In genomic region chr8:79623351-79623750, GRCm38 (mm10) we compare ENCODE assay signal across 14 mouse cellular contexts.
"Had no signal": no experiment of that assay in that cellular context is flagged by ENCODE, and none has a peak within 500 bp of the region (broad histone marks: within the 10 kb centered on the region; RNA-seq: fewer than 3 reads in every experiment).

No protein-coding gene starts in this region.

- H3K27me3 ChIP-seq: limb, embryonic 15.5 days; liver, embryonic 12.5 days; midbrain, embryonic 13.5 days; neural tube, embryonic 15.5 days had no signal

- DNase-seq: kidney, adult 8-10 months; kidney, postnatal 14 days; layer of hippocampus, adult 9-11 months; layer of hippocampus, postnatal 36 days; lung, postnatal 14 days; right cerebral cortex, adult 18-20 months; right cerebral cortex, postnatal 25 days; thymus, adult 18-20 months; thymus, postnatal 14 days had no signal

- H3K4me3 ChIP-seq: limb, embryonic 15.5 days; liver, embryonic 12.5 days; midbrain, embryonic 13.5 days; neural tube, embryonic 15.5 days had no signal

- ATAC-seq: intestine, embryonic 16.5 days; liver, embryonic 12.5 days; midbrain, embryonic 13.5 days had no signal

- H3K9me3 ChIP-seq: limb, embryonic 15.5 days; liver, embryonic 12.5 days; midbrain, embryonic 13.5 days; neural tube, embryonic 15.5 days had no signal

- H3K36me3 ChIP-seq: limb, embryonic 15.5 days; liver, embryonic 12.5 days; midbrain, embryonic 13.5 days; neural tube, embryonic 15.5 days had no signal

- H3K4me1 ChIP-seq: neural tube, embryonic 15.5 days had no signal

- H3K4me2 ChIP-seq: limb, embryonic 15.5 days; liver, embryonic 12.5 days; midbrain, embryonic 13.5 days; neural tube, embryonic 15.5 days had no signal

- H3K27ac ChIP-seq: limb, embryonic 15.5 days; liver, embryonic 12.5 days; midbrain, embryonic 13.5 days; neural tube, embryonic 15.5 days had no signal

- H3K9ac ChIP-seq: limb, embryonic 15.5 days; liver, embryonic 12.5 days; midbrain, embryonic 13.5 days; neural tube, embryonic 15.5 days had no signal
